Mouse (Mus musculus) heart, adult 2 months (tissue): ENCODE results near the gene Card6.

ENCODE experiments used
- CTCF ChIP-seq: fragments of 200-600 bp; IDR thresholded peaks from 2 replicates; pipeline ENCODE4 v1.8.1; 2022; ENCODE audit warnings: antibody characterized with exemption, mild to moderate bottlenecking, moderate library complexity
- POLR2A ChIP-seq: fragments of 200-500 bp; IDR thresholded peaks from 2 replicates; pipeline ENCODE4 v1.6.1; 2011; ENCODE audit warnings: mild to moderate bottlenecking, low read depth, low read length, control low read depth; ENCODE audit not compliant: insufficient read depth

GRCm38 (mm10) chr15:5157386-5157785 is 49.0 kb upstream of the Card6 start:
- no peak for TF ChIP-seq POLR2A
- TF ChIP-seq CTCF: no peak
